Mouse (Mus musculus): ENCODE data around the gene Sema5b.

Sema5b gene

DNA sequence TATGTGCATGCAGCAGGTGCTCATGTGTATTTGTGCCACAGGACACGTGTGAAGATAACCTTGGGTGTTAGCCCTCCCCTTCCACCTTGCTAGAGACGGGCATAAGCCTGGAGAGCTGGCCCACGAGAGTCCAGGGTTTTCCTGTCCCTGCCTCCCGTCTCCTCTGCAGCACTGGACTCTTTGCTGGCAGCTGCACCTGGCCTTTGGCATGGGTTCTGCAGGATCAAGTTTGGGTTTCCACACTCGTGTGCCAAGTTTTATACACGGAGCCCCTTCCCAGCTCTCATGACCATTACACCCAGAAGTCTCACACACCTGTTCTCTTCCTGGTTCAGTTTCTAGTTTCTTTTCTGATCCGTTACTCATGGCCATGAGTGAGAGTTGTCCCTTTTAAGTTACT lies 172.7 kb downstream of the Sema5b start:
- no peak for DNase-seq (ENCODE audit: low spot score)
